Mouse (Mus musculus) lung, adult 2 months (tissue): ENCODE measurements around the gene Ccser2. TPM values are rescaled to one million over a fixed set of nuclear protein-coding genes. Genes with fewer than 3 reads are reported as not detected.

Source experiments
- DNase-seq: peaks from one replicate; pipeline ENCODE4 v3.0.0; 2022
- H3K4me1 ChIP-seq: fragments of 200-500 bp; 2 replicates; pipeline ENCODE4 v1.6.1; 2011; ENCODE audit warnings: low read length; ENCODE audit not compliant: control insufficient read depth, insufficient read depth
- H3K4me3 ChIP-seq: fragments of 200-500 bp; replicated peaks from 2 replicates; pipeline ENCODE3; 2011; ENCODE audit warnings: low read depth, mild to moderate bottlenecking, control low read depth, low read length; ENCODE audit errors: extremely low read depth
- CTCF ChIP-seq: fragments of 200-500 bp; IDR thresholded peaks from 2 replicates; pipeline ENCODE4 v1.5.1; 2011; ENCODE audit warnings: mild to moderate bottlenecking, low read length, control low read depth; ENCODE audit not compliant: insufficient read depth
- POLR2A ChIP-seq: fragments of 200-500 bp; IDR thresholded peaks from 2 replicates; pipeline ENCODE4 v1.6.1; 2011; ENCODE audit warnings: low read depth, mild to moderate bottlenecking, control low read depth, low read length, borderline replicate concordance; ENCODE audit errors: extremely low read depth
- WGBS: fragments of 180-500 bp; shearing (Covaris S2); methylation state at CpG from one replicate; pipeline ENCODE4 v1.1.7; 2018; 5-methylcytosine and 5-hydroxymethylcytosine counted together
- polyA plus RNA-seq: library from polyadenylated mRNA; depleted of rRNA; stranded (reverse); fragments of >200 nt; gene quantifications from 2 replicates; pipeline ENCODE4 v1.2.3, GENCODE M21; 2012

The Ccser2 gene
- polyA plus RNA-seq, 1 experiment, result 38.0 TPM

- WGBS, result 86% methylated on average over 8 of the region's 8 CpGs
- peaks cover 10% of the 10 kb centered on the region for H3K4me1 ChIP-seq
- TF ChIP-seq CTCF (no peak), POLR2A (no peak)
- DNase-seq, result no peak
- H3K4me3 ChIP-seq, result no peak overlapping the region
These were observed 48.7 kb downstream of the Ccser2 start for GRCm38 (mm10) chr14:36919886-36920285.

GRCm38 (mm10) chr14:36919146-36919545 lies 49.4 kb downstream of the Ccser2 start:
- DNase-seq, result peak; percentile 79
- TF ChIP-seq CTCF (no peak), POLR2A (peak; percentile 95)
- whole genome bisulfite sequencing, result 16% methylated on average over 13 of the region's 13 CpGs
- Histone ChIP-seq H3K4me1 (peaks cover 10% of the 10 kb centered on the region), H3K4me3 (peak overlapping the region; percentile 79)

DNA sequence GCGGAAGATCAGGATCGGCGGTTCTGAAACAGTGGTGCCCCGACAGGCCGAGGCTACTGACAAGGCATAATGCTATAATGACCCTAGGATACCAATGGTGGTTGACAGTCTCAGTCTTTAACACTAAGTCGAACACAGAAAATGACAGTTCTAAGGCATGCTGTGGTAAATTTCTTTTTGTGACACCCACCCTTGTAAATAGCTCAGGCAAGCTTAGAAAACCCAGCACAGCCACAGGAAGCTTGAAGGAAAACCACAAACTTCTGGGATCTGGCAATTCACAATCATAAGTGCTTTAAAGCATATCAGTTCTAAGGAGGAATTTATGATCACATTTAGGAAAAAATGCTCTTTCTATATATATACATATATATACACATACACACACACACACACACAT lies 53.4 kb downstream of the Ccser2 start:
- peaks cover 14% of the 10 kb centered on the region for H3K4me1 ChIP-seq
- WGBS, result 96% methylated on average over 6 of the region's 6 CpGs
- H3K4me3 ChIP-seq, result no peak overlapping the region
- TF ChIP-seq POLR2A (no peak), CTCF (no peak)
- no peak for DNase-seq

DNA sequence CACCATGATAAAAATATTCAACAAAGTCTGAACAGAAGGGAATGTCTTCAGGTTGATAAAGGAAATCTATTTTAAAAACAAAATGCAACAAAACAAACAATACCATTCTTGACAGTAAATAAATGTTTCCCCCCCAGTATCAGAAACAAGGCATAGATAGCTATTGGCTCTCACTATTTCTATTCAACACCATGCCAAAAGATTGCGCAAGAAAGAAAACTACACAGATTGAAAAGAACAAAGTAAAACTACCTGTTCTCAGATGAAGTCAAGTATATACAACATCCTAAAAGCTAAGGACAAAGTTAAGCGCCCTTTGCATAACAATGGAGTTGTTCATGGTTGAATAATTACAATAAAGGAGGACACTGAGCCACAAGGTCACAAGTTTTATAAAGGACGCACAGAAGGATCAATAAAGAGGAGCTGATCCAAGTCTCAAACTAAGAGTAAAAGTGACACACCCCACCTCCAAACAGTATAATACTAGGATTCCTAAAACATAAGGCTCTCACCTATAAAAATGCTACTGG lies 54.0 kb downstream of the Ccser2 start:
- DNase-seq, result no peak
- Histone ChIP-seq H3K4me1 (peaks cover 14% of the 10 kb centered on the region), H3K4me3 (no peak overlapping the region)
- WGBS, result 82% methylated on average over 3 of the region's 3 CpGs
- TF ChIP-seq POLR2A, result no peak
- no peak for TF ChIP-seq CTCF

- Histone ChIP-seq H3K4me1 (peaks cover 8% of the 10 kb centered on the region), H3K4me3 (no peak overlapping the region)
- WGBS, result 28% methylated on average over 6 of the region's 6 CpGs
- TF ChIP-seq POLR2A (no peak), CTCF (no peak)
- DNase-seq, result no peak
These were observed 56.8 kb downstream of the Ccser2 start for GRCm38 (mm10) chr14:36911738-36912137.

DNA sequence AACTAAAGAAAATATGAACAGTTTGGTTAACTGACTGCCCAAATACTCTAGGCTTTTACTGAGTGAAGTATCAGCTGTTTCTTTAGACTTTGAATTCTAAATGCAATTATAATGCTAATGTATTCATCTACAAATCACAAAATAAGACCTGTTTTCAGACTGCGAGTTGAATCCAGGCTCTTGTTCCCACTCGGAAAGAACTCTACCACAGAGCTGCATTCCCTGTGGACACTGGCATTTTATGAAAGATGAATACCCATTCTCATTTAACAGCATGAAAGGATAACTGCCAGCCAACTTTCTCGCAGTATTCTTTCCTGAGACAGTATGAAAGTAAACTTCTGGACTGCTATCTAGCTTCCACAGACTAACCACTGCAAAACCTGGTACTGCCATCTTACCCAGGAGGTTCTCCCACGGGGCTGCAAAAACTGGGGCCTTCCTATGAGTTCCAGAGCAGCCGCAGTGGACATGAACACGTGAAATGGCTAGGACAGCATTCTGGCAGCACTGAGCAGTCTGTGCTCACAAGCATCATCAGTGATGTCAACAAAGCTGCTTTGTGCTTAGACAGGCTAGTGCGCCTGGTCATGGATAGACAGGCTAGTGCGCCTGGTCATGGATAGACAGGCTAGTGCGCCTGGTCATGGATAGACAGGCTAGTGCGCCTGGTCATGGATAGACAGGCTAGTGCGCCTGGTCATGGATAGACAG lies 62.6 kb downstream of the Ccser2 start:
- TF ChIP-seq POLR2A, result no peak
- TF ChIP-seq CTCF, result no peak
- 87% methylated on average over 11 of the region's 11 CpGs for WGBS
- Histone ChIP-seq H3K4me1 (no peaks in the 10 kb centered on the region), H3K4me3 (no peak overlapping the region)
- DNase-seq, result no peak

DNA sequence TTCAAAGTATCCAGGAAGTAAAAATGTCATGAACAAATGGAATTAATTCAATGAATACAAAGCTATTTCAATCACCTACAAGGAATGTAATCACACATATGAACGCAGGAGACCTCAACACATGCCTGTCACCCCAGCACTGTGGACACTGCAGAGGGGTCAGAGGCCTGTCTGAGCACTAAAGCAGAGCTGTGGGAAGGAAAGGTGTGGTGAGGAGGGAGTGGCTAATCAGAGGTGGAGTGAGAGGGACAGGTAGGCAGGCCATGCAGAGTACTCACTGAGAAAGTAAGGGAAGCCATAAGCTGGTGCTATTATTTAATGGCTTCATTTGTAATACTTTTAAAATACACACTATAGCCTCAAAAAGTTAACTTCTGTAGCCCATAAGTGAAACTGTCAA lies 64.4 kb downstream of the Ccser2 start:
- 67% methylated on average over 1 of the region's 1 CpGs for WGBS
- no peak for DNase-seq
- TF ChIP-seq CTCF (no peak), POLR2A (no peak)
- Histone ChIP-seq H3K4me3 (no peak overlapping the region), H3K4me1 (no peaks in the 10 kb centered on the region)

DNA sequence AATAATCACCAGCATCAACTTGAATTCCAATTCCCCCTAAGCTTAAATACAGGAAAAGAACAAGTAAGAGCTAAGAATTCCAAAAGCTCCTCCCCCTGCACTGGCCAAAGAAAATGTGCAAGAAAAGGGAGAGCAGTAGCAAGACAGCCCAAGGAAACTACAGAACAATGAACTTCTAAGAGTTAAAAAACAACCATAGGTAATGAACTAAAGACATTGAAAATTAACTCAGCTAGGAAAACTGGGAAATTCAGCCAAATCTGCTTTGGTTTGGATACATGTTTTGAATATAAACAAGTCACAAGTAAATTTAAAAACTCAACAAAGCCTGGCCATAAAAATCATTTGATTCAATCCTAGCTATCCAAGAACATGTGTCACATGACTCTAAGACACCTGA lies 67.7 kb downstream of the Ccser2 start:
- no peak for DNase-seq
- H3K4me3 ChIP-seq, result no peak overlapping the region
- no peaks in the 10 kb centered on the region for H3K4me1 ChIP-seq
- no peak for TF ChIP-seq CTCF
- no peak for TF ChIP-seq POLR2A

GRCm38 (mm10) chr14:36894701-36895100 lies 73.9 kb downstream of the Ccser2 start:
- TF ChIP-seq CTCF, result no peak
- no peak for TF ChIP-seq POLR2A
- no peaks in the 10 kb centered on the region for H3K4me1 ChIP-seq
- no peak overlapping the region for H3K4me3 ChIP-seq
- WGBS, result 89% methylated on average over 3 of the region's 3 CpGs
- DNase-seq, result no peak

- TF ChIP-seq POLR2A, result no peak
- no peak for TF ChIP-seq CTCF
- H3K4me3 ChIP-seq, result no peak overlapping the region
- no peak for DNase-seq
- WGBS, result 75% methylated on average over 2 of the region's 2 CpGs
- no peaks in the 10 kb centered on the region for H3K4me1 ChIP-seq
These were observed 75.7 kb downstream of the Ccser2 start for GRCm38 (mm10) chr14:36892762-36893358.

GRCm38 (mm10) chr14:36890130-36890529 lies 78.4 kb downstream of the Ccser2 start:
- TF ChIP-seq POLR2A (no peak), CTCF (no peak)
- H3K4me3 ChIP-seq, result no peak overlapping the region
- DNase-seq, result no peak
- WGBS, result 74% methylated on average over 7 of the region's 7 CpGs
- H3K4me1 ChIP-seq, result no peaks in the 10 kb centered on the region; the same call in 1 of the 2 replicates
